Comparison of ENCODE assay signal across 8 mouse cellular contexts in genomic region chr9:78442237-78442578, GRCm38 (mm10). TPM values are rescaled to one million over a fixed set of nuclear protein-coding genes. Genes with fewer than 3 reads are reported as not detected.
A peak's percentile ranks its signal among the peaks of the same experiment; 100 is the strongest.
DNase-seq lines count a peak whose midpoint lies in the region; ATAC-seq and TF ChIP-seq lines count a peak whose summit lies in the region.

No protein-coding gene starts in this region.

- no peaks in the 10 kb centered on the region for H3K9me3 ChIP-seq in lung, postnatal 0 days (ENCODE audit: low read length)
- H3K9me3 ChIP-seq in limb, embryonic 13.5 days, result no peaks in the 10 kb centered on the region

- peak; percentile 11; the same call in 1 of the 2 replicates for ATAC-seq in lung, postnatal 0 days
- ATAC-seq in limb, embryonic 13.5 days (ENCODE audit: low FRiP score, low read depth), result peak; percentile 50; the same call in 1 of the 2 replicates
- no peak for ATAC-seq in frontal cortex, adult (ENCODE audit: low TSS enrichment)

- H3K9ac ChIP-seq in lung, postnatal 0 days (replicated peaks; ENCODE audit: low read depth), result no peak overlapping the region
- peak overlapping the region; percentile 75 for H3K9ac ChIP-seq in limb, embryonic 13.5 days

- 4% methylated on average over 9 of the region's 9 CpGs for WGBS in lung, postnatal 0 days
- WGBS in limb, embryonic 13.5 days, result 7% methylated on average over 9 of the region's 9 CpGs
- WGBS in cerebellum, adult 2 months, result 6% methylated on average over 9 of the region's 9 CpGs

- no peak for TF ChIP-seq CTCF in lung, postnatal 0 days (IDR thresholded peaks at IDR 0.05)
- TF ChIP-seq CTCF in embryonic fibroblast, embryonic 13.5 days (IDR thresholded peaks at IDR 0.05; ENCODE audit: borderline replicate concordance, insufficient read depth, low read length), result no peak
- TF ChIP-seq CTCF in cerebellum, adult 2 months (IDR thresholded peaks at IDR 0.05; ENCODE audit: borderline replicate concordance, insufficient read depth, low read depth, low read length), result no peak

- peaks cover 8% of the 10 kb centered on the region; the same call in 1 of the 2 replicates for H3K27me3 ChIP-seq in lung, postnatal 0 days (replicated peaks; ENCODE audit: insufficient read depth, low read length)
- peaks cover 78% of the 10 kb centered on the region for H3K27me3 ChIP-seq in limb, embryonic 13.5 days
- peaks cover 1% of the 10 kb centered on the region for H3K27me3 ChIP-seq in splenic B cell, adult 2 months (ENCODE audit: control insufficient read depth, insufficient read depth, low read length, poor library complexity, severe bottlenecking)
- H3K27me3 ChIP-seq in cerebellum, adult 2 months (ENCODE audit: control insufficient read depth, insufficient read depth, low read length), result no peaks in the 10 kb centered on the region; the same call in 1 of the 2 replicates

- no peak for TF ChIP-seq POLR2A in embryonic fibroblast, embryonic 13.5 days (IDR thresholded peaks at IDR 0.05; ENCODE audit: low read depth, low read length)
- TF ChIP-seq POLR2A in cerebellum, adult 2 months (IDR thresholded peaks at IDR 0.05; ENCODE audit: borderline replicate concordance, insufficient read depth, low read length), result no peak

- H3K4me3 ChIP-seq in lung, postnatal 0 days (ENCODE audit: low read depth, low read length), result peak overlapping the region; percentile 51
- H3K4me3 ChIP-seq in embryonic fibroblast, embryonic 13.5 days (ENCODE audit: insufficient read depth, low read length), result peak overlapping the region; percentile 66
- H3K4me3 ChIP-seq in limb, embryonic 13.5 days, result peak overlapping the region; percentile 55
- H3K4me3 ChIP-seq in cerebellum, adult 2 months (replicated peaks; ENCODE audit: insufficient read depth, low read depth, low read length), result no peak overlapping the region

- peak overlapping the region; percentile 90 for H3K4me2 ChIP-seq in lung, postnatal 0 days (replicated peaks; ENCODE audit: low read depth, low read length)
- peak overlapping the region; percentile 88 for H3K4me2 ChIP-seq in limb, embryonic 13.5 days (replicated peaks)

- no peaks in the 10 kb centered on the region for H3K36me3 ChIP-seq in lung, postnatal 0 days (ENCODE audit: insufficient read depth, low read length)
- H3K36me3 ChIP-seq in limb, embryonic 13.5 days, result no peaks in the 10 kb centered on the region
- no peaks in the 10 kb centered on the region for H3K36me3 ChIP-seq in splenic B cell, adult 2 months (ENCODE audit: control insufficient read depth, insufficient read depth, low read length, poor library complexity, severe bottlenecking)

- 0 out of 2 replicates have a peak, but pooled peaks cover 5% of the 10 kb centered on the region for H3K4me1 ChIP-seq in lung, postnatal 0 days (ENCODE audit: insufficient read depth, low read depth, low read length)
- H3K4me1 ChIP-seq in embryonic fibroblast, embryonic 13.5 days (ENCODE audit: control insufficient read depth, insufficient read depth, low read length), result no peaks in the 10 kb centered on the region
- peaks cover 7% of the 10 kb centered on the region; the same call in 1 of the 2 replicates for H3K4me1 ChIP-seq in limb, embryonic 13.5 days
- no peaks in the 10 kb centered on the region for H3K4me1 ChIP-seq in cerebellum, adult 2 months (ENCODE audit: control insufficient read depth, insufficient read depth, low read length)

- no peak for TF ChIP-seq EP300 in lung, postnatal 0 days (IDR thresholded peaks at IDR 0.05)

- no peak for DNase-seq in lung, postnatal 0 days (ENCODE audit: low spot score)
- DNase-seq in lung, adult 18-20 months, result no peak
- DNase-seq in splenic B cell, adult 2 months (ENCODE audit: low read depth, low spot score), result peak; percentile 23
- no peak for DNase-seq in left cerebral cortex, adult 11 months (ENCODE audit: low spot score)
- no peak for DNase-seq in cerebellum, adult 2 months

- no peak overlapping the region for H3K27ac ChIP-seq in lung, postnatal 0 days (ENCODE audit: low read length)
- no peak overlapping the region for H3K27ac ChIP-seq in embryonic fibroblast, embryonic 13.5 days (ENCODE audit: insufficient read depth, low read length)
- H3K27ac ChIP-seq in limb, embryonic 13.5 days, result no peak overlapping the region
- H3K27ac ChIP-seq in cerebellum, adult 2 months (ENCODE audit: insufficient read depth, low read length), result no peak overlapping the region

RNA-seq across cellular contexts. Expression of gene Cgas, which starts 0.8 kb away (rescaled TPM):
- 0.86 TPM in 2 replicates for polyA plus RNA-seq in lung, postnatal 0 days (2015; fragmentation: Nextera tagmentation; extraction: Ambion mirVana)
- 5.1 and 5.8 TPM in 2 replicates for polyA plus RNA-seq in embryonic fibroblast, embryonic 13.5 days (2011; ENCODE audit: insufficient read length, low read depth, missing spikeins)
- polyA plus RNA-seq in limb, embryonic 13.5 days (2015; fragmentation: Nextera tagmentation; extraction: Ambion mirVana), result 2.5 and 2.6 TPM in 2 replicates
- polyA plus RNA-seq in cerebellum, adult 2 months (2012; rRNA removed), result 0.33 and 0.40 TPM in 2 replicates

RNA-seq across cellular contexts. Expression of gene Mto1, which starts 5.8 kb away (rescaled TPM):
- 11.2 and 12.2 TPM in 2 replicates for polyA plus RNA-seq in lung, postnatal 0 days (2015; fragmentation: Nextera tagmentation; extraction: Ambion mirVana)
- polyA plus RNA-seq in embryonic fibroblast, embryonic 13.5 days (2011; ENCODE audit: insufficient read length, low read depth, missing spikeins), result 14.5 and 15.4 TPM in 2 replicates
- polyA plus RNA-seq in limb, embryonic 13.5 days (2015; fragmentation: Nextera tagmentation; extraction: Ambion mirVana), result 21.1 and 23.6 TPM in 2 replicates
- 31.6 TPM in 2 replicates for polyA plus RNA-seq in cerebellum, adult 2 months (2012; rRNA removed)

RNA-seq across cellular contexts. Expression of gene Gm17324, which starts 6.4 kb away (rescaled TPM):
- 0.80 and 0.88 TPM in 2 replicates for polyA plus RNA-seq in lung, postnatal 0 days (2015; fragmentation: Nextera tagmentation; extraction: Ambion mirVana)
- polyA plus RNA-seq in embryonic fibroblast, embryonic 13.5 days (2011; ENCODE audit: insufficient read length, low read depth, missing spikeins), result not detected in 2 replicates
- 0.27 and 0.28 TPM in 2 replicates for polyA plus RNA-seq in limb, embryonic 13.5 days (2015; fragmentation: Nextera tagmentation; extraction: Ambion mirVana)
- polyA plus RNA-seq in cerebellum, adult 2 months (2012; rRNA removed), result 0.34 and 0.40 TPM in 2 replicates

RNA-seq across cellular contexts. Expression of gene Ddx43, which starts 46.6 kb away (rescaled TPM):
- 0.05 TPM in 1 of 2 replicates, not detected in the other for polyA plus RNA-seq in lung, postnatal 0 days (2015; fragmentation: Nextera tagmentation; extraction: Ambion mirVana)
- 0.45 and 0.47 TPM in 2 replicates for polyA plus RNA-seq in embryonic fibroblast, embryonic 13.5 days (2011; ENCODE audit: insufficient read length, low read depth, missing spikeins)
- 0.40 and 0.46 TPM in 2 replicates for polyA plus RNA-seq in limb, embryonic 13.5 days (2015; fragmentation: Nextera tagmentation; extraction: Ambion mirVana)
- 0.05 and 0.08 TPM in 2 replicates for polyA plus RNA-seq in cerebellum, adult 2 months (2012; rRNA removed)

RNA-seq across cellular contexts. Expression of gene Eef1a1, which starts 46.7 kb away (rescaled TPM):
- polyA plus RNA-seq in lung, postnatal 0 days (2015; fragmentation: Nextera tagmentation; extraction: Ambion mirVana), result 2,930 and 3,003 TPM in 2 replicates
- polyA plus RNA-seq in embryonic fibroblast, embryonic 13.5 days (2011; ENCODE audit: insufficient read length, low read depth, missing spikeins), result 16,028 and 17,695 TPM in 2 replicates
- polyA plus RNA-seq in limb, embryonic 13.5 days (2015; fragmentation: Nextera tagmentation; extraction: Ambion mirVana), result 5,052 and 5,054 TPM in 2 replicates
- 2,299 and 2,427 TPM in 2 replicates for polyA plus RNA-seq in cerebellum, adult 2 months (2012; rRNA removed)
